Mouse (Mus musculus) embryonic facial prominence, embryonic 11.5 days (tissue): ENCODE measurements at regions not wholly inside any gene's neighbourhood (a gene's known extent, or its start where the extent isn't known, plus 50 kb on each side); places are given as distances from the start of the nearest gene placed in this dataset.

Experiments
- ATAC-seq: fragments of 200-750 bp; cut with Nextera tagmentation; replicated peaks from 2 replicates; pipeline ENCODE4 v1.8.0; 2017; ENCODE audit warnings: low read depth; ENCODE audit not compliant: insufficient number of reproducible peaks, low FRiP score, low TSS enrichment
- DNase-seq: peaks from one replicate; pipeline ENCODE4 v3.0.0-alpha.2; 2015; ENCODE audit warnings: low spot score
- H3K27ac ChIP-seq: fragments of 300-500 bp; sonication (generic); replicated peaks from 2 replicates; pipeline ENCODE4 v1.5.1; 2014; ENCODE audit warnings: mild to moderate bottlenecking, low read depth, low read length, control low read depth
- H3K27me3 ChIP-seq: fragments of 300-500 bp; sonication (generic); 2 replicates; pipeline ENCODE4 v1.6.1; 2014; ENCODE audit warnings: mild to moderate bottlenecking, low read length, moderate library complexity, mixed read lengths; ENCODE audit not compliant: control insufficient read depth, insufficient read depth
- H3K36me3 ChIP-seq: fragments of 300-500 bp; sonication (generic); replicated peaks from 2 replicates; pipeline ENCODE4 v1.6.1; 2014; ENCODE audit warnings: low read depth, mild to moderate bottlenecking, low read length, moderate library complexity, mixed read lengths; ENCODE audit not compliant: control insufficient read depth, insufficient read depth
- H3K4me1 ChIP-seq: fragments of 300-500 bp; sonication (generic); 2 replicates; pipeline ENCODE4 v1.6.1; 2014; ENCODE audit warnings: low read length, mixed read lengths; ENCODE audit not compliant: control insufficient read depth, insufficient read depth
- H3K4me2 ChIP-seq: fragments of 300-500 bp; sonication (generic); 2 replicates; pipeline ENCODE4 v1.6.1; 2014; ENCODE audit warnings: low read depth, mild to moderate bottlenecking, control low read depth, low read length, moderate library complexity
- H3K4me3 ChIP-seq: fragments of 300-500 bp; sonication (generic); 2 replicates; pipeline ENCODE4 v1.5.1; 2014; ENCODE audit warnings: low read depth, low read length, control low read depth
- H3K9ac ChIP-seq: fragments of 300-500 bp; sonication (generic); replicated peaks from 2 replicates; pipeline ENCODE4 v1.6.1; 2014; ENCODE audit warnings: mild to moderate bottlenecking, control low read depth, low read length
- H3K9me3 ChIP-seq: fragments of 300-500 bp; sonication (generic); replicated peaks from 2 replicates; pipeline ENCODE4 v1.6.1; 2016; ENCODE audit warnings: mild to moderate bottlenecking, low read length, inconsistent platforms, mixed read lengths; ENCODE audit not compliant: control insufficient read depth
- WGBS: fragments of 180-500 bp; shearing (Covaris S2); extraction: QIAGEN DNeasy Blood & Tissue Kit; methylation state at CpG from one replicate; pipeline ENCODE4 v1.1.7; 2014; 5-methylcytosine and 5-hydroxymethylcytosine counted together

DNA sequence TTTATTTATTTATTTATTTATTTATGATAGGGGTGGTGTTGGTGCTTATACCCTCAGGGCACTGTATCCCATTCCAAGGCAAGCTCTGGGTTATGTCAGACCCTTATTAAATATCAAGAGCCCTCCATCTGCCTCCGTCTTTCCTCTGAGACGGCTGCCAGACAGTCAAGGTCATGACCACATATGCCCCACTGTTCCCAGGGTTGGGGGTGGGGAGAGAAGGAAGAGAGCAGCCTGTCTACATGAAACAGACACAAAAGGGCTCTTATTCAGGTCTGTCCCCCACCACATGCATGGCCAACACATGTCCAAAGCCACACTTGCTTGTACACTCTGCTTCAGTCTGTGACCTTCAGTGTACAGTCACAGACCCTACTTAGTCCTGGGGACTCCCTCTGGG lies 632.9 kb upstream of the 3110018I06Rik start:
- Histone ChIP-seq H3K4me2 (no peak overlapping the region), H3K4me3 (no peak overlapping the region), H3K27me3 (no peaks in the 10 kb centered on the region), H3K4me1 (no peaks in the 10 kb centered on the region), H3K9me3 (no peaks in the 10 kb centered on the region), H3K27ac (no peak overlapping the region), H3K36me3 (no peaks in the 10 kb centered on the region), H3K9ac (no peak overlapping the region)
- DNase-seq = peak; percentile 22
- ATAC-seq = no peak
- WGBS = 22% methylated on average over 2 of the region's 2 CpGs

DNA sequence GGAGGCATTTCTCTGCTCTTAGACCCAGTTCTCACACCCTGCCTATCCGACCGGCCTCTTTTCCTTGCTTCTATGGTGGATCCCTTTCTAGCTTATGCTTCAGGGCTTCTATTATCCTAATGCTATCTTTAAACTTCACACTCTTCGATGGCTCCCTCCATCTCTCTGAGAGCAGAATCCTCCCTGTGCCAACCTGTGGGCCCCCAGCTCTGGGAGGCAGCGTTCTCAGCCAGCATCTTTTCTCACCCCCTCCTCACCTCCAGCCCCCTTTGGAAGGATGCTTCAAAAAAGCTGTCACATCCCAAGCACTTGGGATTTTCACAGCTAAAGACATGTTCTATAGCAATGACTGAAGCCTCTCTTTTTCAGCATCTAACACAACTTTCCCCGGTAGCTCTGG lies 626.8 kb upstream of the 3110018I06Rik start:
- Histone ChIP-seq H3K27ac (no peak overlapping the region), H3K9me3 (no peaks in the 10 kb centered on the region), H3K27me3 (no peaks in the 10 kb centered on the region), H3K9ac (no peak overlapping the region), H3K4me1 (no peaks in the 10 kb centered on the region), H3K36me3 (no peaks in the 10 kb centered on the region), H3K4me3 (no peak overlapping the region), H3K4me2 (no peak overlapping the region)
- WGBS = 90% methylated on average over 5 of the region's 5 CpGs
- DNase-seq (no peak), ATAC-seq (no peak)

DNA sequence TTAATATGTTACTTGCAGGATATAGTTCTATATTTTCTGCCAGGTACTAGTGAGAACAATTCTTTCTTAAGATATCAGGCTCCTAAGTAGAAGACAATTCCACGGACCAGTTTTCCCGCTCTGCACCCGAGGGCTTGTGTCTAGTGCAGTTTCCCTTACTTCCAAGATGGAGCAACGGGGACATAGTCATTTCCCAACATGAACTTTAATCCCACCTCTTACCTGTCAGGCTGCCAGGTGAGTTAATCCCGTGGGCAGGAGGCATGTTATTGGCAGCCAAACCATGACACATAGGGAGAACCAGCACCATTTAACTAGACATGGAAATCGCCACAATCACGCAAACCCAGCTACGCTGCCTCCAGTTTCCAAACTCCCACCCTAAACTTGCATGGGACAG lies 624.4 kb upstream of the 3110018I06Rik start:
- no peak for DNase-seq
- 91% methylated on average over 8 of the region's 8 CpGs for WGBS
- Histone ChIP-seq H3K36me3 (no peaks in the 10 kb centered on the region), H3K9ac (no peak overlapping the region), H3K4me3 (no peak overlapping the region), H3K27ac (no peak overlapping the region), H3K27me3 (no peaks in the 10 kb centered on the region), H3K4me1 (no peaks in the 10 kb centered on the region), H3K4me2 (no peak overlapping the region), H3K9me3 (no peaks in the 10 kb centered on the region)
- no peak for ATAC-seq

DNA sequence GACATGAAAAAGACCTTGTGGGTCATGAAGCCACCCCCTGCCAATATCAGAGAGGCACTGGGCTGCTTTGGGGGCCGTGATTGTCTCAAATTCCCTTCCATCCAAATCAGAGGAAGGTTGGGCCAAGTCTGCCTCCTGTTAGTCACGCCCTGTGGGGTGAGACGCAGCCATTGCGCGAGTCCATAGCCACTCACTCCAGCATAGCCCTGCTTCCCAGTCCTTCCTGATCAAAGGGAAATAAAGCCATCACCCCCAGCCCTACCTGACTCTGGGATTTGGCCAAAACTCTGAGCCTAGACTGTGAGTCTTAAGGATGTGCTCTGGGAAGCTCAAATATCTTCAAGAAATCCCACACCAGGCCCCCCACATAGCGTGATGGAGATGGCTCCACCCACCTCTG lies 620.4 kb upstream of the 3110018I06Rik start:
- Histone ChIP-seq H3K27me3 (no peaks in the 10 kb centered on the region), H3K9ac (no peak overlapping the region), H3K9me3 (no peaks in the 10 kb centered on the region), H3K27ac (no peak overlapping the region), H3K4me2 (no peak overlapping the region), H3K36me3 (no peaks in the 10 kb centered on the region), H3K4me3 (no peak overlapping the region), H3K4me1 (no peaks in the 10 kb centered on the region)
- DNase-seq (peak; percentile 58), ATAC-seq (peak; percentile 86)
- WGBS = 58% methylated on average over 6 of the region's 6 CpGs

DNA sequence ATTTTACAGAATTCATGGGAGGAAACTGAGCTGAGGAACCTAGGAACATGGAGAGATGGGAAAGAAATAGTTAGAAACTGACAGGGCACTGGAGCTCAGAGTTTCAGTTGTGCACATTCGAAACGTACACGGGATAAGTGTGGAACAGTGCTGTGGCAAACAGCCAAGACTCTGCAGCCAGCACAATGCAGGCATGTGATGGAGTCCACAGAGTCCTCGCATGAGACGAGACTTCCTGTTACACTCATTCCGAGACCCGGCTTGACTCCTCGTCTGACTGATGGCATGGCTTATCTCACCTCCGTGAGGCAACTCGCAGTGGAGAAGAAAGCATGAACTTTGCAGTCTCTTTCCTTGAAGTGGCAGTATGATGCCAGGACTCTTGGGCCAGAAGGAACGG lies 617.0 kb upstream of the 3110018I06Rik start:
- ATAC-seq = no peak
- no peaks in the 10 kb centered on the region for H3K4me1 ChIP-seq
- no peak overlapping the region for H3K4me2 ChIP-seq
- H3K4me3 ChIP-seq = no peak overlapping the region
- no peaks in the 10 kb centered on the region for H3K27me3 ChIP-seq
- no peak overlapping the region for H3K27ac ChIP-seq
- WGBS = 81% methylated on average over 11 of the region's 11 CpGs
- no peaks in the 10 kb centered on the region for H3K9me3 ChIP-seq
- DNase-seq = no peak
- H3K9ac ChIP-seq = no peak overlapping the region
- H3K36me3 ChIP-seq = no peaks in the 10 kb centered on the region

DNA sequence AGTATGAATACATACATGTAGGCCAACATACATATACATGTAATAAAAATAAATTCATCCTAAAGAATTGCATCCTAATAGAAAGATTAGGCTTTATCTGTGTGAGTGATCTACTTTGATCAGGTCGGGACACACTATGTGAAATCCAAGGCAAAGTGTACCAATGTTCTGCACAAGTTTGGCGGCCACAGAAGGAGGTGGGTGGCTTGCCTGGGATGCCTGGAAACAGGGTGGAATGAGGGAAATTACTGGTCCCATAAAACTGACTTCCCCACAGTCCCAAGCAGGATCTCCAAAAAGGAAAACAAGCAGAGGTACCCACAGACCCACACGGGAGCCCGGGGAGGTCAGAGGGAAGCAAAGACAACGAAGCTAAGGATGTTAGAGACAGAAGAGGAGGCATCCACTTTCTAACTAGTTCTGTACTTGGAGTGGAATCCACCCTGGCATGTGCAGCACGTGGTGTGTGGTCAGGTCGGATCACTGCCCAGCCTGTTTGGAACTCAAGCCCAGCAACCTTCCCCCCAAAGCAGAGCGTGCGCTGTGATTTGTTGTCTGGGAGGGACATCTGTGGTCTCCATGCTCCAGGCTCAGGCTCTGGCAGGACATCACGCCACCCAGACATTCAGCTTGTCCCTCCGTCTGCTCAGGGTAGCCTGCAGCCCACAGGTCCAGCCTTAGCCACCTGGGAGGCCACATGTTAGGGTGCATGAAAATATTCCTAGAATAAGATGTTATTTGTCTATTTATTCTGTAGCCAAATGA lies 615.3 kb upstream of the 3110018I06Rik start:
- WGBS = 88% methylated on average over 11 of the region's 11 CpGs
- Histone ChIP-seq H3K4me2 (no peak overlapping the region), H3K9ac (no peak overlapping the region), H3K4me1 (no peaks in the 10 kb centered on the region), H3K4me3 (no peak overlapping the region), H3K9me3 (no peaks in the 10 kb centered on the region), H3K27me3 (no peaks in the 10 kb centered on the region), H3K27ac (no peak overlapping the region), H3K36me3 (no peaks in the 10 kb centered on the region)
- ATAC-seq (no peak), DNase-seq (no peak)

DNA sequence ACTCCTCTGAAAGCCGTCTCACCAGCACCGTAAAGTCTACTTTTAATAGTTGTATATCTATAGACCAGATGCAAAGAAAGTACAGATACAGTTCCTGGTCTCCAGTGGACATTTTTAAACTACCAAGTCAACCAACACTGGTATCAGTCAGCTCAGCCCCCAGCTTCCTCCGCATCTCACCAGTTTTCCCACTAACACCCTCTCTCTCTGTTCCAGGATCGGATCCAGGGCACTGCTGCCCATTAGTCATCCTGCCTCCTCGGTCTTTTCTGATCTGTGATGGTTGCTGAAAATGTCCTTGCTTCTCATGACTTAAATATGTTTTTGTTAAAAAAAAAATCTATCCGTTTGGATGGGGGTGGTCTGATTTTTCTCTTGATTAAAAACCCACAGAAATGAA lies 598.1 kb upstream of the 3110018I06Rik start:
- no peaks in the 10 kb centered on the region for H3K36me3 ChIP-seq
- no peaks in the 10 kb centered on the region for H3K4me1 ChIP-seq
- H3K4me2 ChIP-seq = no peak overlapping the region
- H3K9me3 ChIP-seq = no peaks in the 10 kb centered on the region
- ATAC-seq = no peak
- no peaks in the 10 kb centered on the region for H3K27me3 ChIP-seq
- no peak overlapping the region for H3K27ac ChIP-seq
- DNase-seq = no peak
- H3K9ac ChIP-seq = no peak overlapping the region
- 87% methylated on average over 6 of the region's 6 CpGs for WGBS
- H3K4me3 ChIP-seq = no peak overlapping the region

DNA sequence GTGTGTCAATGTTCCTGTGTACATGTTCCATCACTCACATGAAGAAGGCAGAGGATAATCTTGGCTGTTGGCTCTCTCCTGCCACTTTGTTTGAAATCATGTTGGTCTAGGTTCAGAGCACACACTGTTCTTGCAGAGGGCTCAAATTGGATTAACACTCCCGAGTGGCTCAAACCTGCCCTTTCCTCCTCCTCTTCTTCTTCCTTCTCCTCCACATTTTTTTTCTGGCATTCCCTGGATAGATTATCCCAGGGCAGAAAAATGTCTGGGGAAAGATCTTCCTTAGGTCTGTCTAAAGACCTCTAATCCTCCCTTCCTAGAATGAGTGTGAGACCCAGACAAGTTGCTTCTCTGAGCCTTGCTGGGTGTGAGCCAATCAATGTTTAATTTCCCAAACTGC lies 594.4 kb upstream of the 3110018I06Rik start:
- Histone ChIP-seq H3K4me1 (no peaks in the 10 kb centered on the region), H3K27me3 (no peaks in the 10 kb centered on the region), H3K27ac (no peak overlapping the region), H3K4me3 (no peak overlapping the region), H3K9me3 (no peaks in the 10 kb centered on the region), H3K9ac (no peak overlapping the region), H3K36me3 (no peaks in the 10 kb centered on the region), H3K4me2 (no peak overlapping the region)
- DNase-seq = no peak
- no peak for ATAC-seq
- WGBS = 38% methylated on average over 1 of the region's 1 CpGs
